Mouse (Mus musculus): ENCODE results near the gene Rpl26. TPM values are rescaled to one million over a fixed set of nuclear protein-coding genes. Genes with fewer than 3 reads are reported as not detected.

Rpl26 gene
- polyA plus RNA-seq, 1 experiment from 2014 or later: 1,103 TPM

DNA sequence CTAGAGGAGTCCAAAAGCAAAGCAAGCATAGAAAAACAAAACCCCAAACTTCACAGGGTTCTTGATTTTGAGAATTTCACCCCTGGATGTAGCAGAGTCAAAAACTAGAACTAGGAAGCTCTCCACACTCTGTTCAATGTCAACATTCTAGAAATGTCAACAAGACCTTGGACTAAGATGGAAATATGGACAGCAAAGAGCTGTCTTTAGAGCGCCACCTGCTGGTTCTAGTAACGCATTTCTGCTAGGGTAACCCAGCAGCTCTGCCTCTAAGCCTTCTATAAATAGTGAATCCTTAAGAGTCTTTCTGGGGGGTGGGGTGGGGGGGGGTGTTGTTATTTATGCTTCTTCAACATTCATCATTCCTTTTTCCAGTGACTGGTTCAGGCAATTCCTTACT, 26.5 kb upstream of the Rpl26 start:
- H3K27ac ChIP-seq (ENCODE audit: low read depth): no peak overlapping the region
- DNase-seq: peak; percentile 94
- no peak overlapping the region for H3K4me3 ChIP-seq (ENCODE audit: low read depth, low read length)
- 1% methylated on average over 2 of the region's 2 CpGs for whole genome bisulfite sequencing
- no peak overlapping the region for H3K9ac ChIP-seq
- TF ChIP-seq CTCF (IDR thresholded peaks at IDR 0.05; ENCODE audit: low read depth): peak; percentile 83
- no peak overlapping the region for H3K4me2 ChIP-seq
- ATAC-seq (ENCODE audit: insufficient read depth): peak; percentile 41; the same call in 1 of the 2 replicates
- no peaks in the 10 kb centered on the region for H3K9me3 ChIP-seq (ENCODE audit: low read depth, low read length)
- no peaks in the 10 kb centered on the region for H3K36me3 ChIP-seq (ENCODE audit: insufficient read depth)
- H3K27me3 ChIP-seq (ENCODE audit: insufficient read depth, low read length): no peaks in the 10 kb centered on the region
- no peaks in the 10 kb centered on the region for H3K4me1 ChIP-seq (ENCODE audit: insufficient read depth)

DNA sequence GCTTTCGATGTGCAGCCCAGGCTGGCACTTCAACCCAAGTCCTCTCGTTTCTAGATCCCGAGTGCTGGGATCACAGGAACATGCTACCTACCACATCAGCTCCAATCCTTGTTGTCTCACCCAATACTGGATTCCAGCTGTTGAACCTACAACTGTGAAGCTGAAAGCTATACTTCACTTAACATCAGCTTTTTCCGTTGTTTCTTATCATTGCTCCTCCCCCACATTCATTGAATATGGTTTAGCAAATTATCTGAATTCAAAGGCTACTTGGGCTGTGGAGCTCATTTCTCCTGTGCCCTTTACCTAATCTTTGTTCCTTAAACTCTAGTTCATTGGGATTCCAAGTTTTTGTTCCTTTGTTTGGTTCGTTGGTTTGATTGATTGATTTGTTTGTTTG, 22.6 kb upstream of the Rpl26 start:
- Histone ChIP-seq H3K4me2 (no peak overlapping the region), H3K4me3 (ENCODE audit: low read depth, low read length) (no peak overlapping the region), H3K27me3 (ENCODE audit: insufficient read depth, low read length) (no peaks in the 10 kb centered on the region), H3K9me3 (ENCODE audit: low read depth, low read length) (no peaks in the 10 kb centered on the region), H3K4me1 (ENCODE audit: insufficient read depth) (no peaks in the 10 kb centered on the region), H3K9ac (no peak overlapping the region), H3K36me3 (ENCODE audit: insufficient read depth) (no peaks in the 10 kb centered on the region), H3K27ac (ENCODE audit: low read depth) (no peak overlapping the region)
- DNase-seq (no peak), ATAC-seq (ENCODE audit: insufficient read depth) (no peak)
- 77% methylated on average over 5 of the region's 5 CpGs for WGBS
- TF ChIP-seq CTCF (IDR thresholded peaks at IDR 0.05; ENCODE audit: low read depth): no peak

DNA sequence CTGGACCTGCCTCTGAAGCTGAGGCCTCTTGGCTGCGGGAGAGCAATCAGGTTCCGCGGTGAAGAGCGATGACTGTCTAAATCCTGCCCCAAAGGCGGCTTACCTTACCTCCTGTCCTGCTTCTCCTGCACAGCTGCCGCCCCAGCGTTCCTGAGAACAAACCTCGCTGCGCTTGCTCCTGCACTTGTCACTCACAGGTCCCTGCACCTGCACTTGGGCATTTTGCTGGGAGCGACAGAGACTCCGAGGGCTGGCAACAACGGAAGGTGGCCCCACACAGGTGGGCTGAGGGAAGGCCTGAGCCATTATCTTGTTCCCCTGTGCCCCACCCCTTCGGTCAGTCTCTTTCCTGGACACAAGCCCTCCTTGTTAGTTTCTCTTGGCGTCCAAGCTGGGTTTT, 19.3 kb upstream of the Rpl26 start:
- no peak for ATAC-seq (ENCODE audit: insufficient read depth)

GRCm38 (mm10) chr11:68883843-68884242, 17.5 kb upstream of the Rpl26 start:
- Histone ChIP-seq H3K9ac (no peak overlapping the region), H3K4me2 (no peak overlapping the region), H3K9me3 (ENCODE audit: low read depth, low read length) (no peaks in the 10 kb centered on the region), H3K4me3 (ENCODE audit: low read depth, low read length) (no peak overlapping the region), H3K27ac (ENCODE audit: low read depth) (no peak overlapping the region), H3K36me3 (ENCODE audit: insufficient read depth) (no peaks in the 10 kb centered on the region), H3K4me1 (ENCODE audit: insufficient read depth) (no peaks in the 10 kb centered on the region), H3K27me3 (ENCODE audit: insufficient read depth, low read length) (no peaks in the 10 kb centered on the region)
- WGBS: 84% methylated on average over 2 of the region's 2 CpGs
- DNase-seq (no peak), ATAC-seq (ENCODE audit: insufficient read depth) (no peak)
- no peak for TF ChIP-seq CTCF (IDR thresholded peaks at IDR 0.05; ENCODE audit: low read depth)

More for the DNA sequence above, 19.3 kb upstream of the Rpl26 start:
- TF ChIP-seq CTCF (IDR thresholded peaks at IDR 0.05; ENCODE audit: low read depth): no peak
- no peaks in the 10 kb centered on the region for H3K27me3 ChIP-seq (ENCODE audit: insufficient read depth, low read length)
- H3K4me1 ChIP-seq (ENCODE audit: insufficient read depth): no peaks in the 10 kb centered on the region
- no peak overlapping the region for H3K4me3 ChIP-seq (ENCODE audit: low read depth, low read length)
- no peak overlapping the region for H3K4me2 ChIP-seq
- no peak for DNase-seq
- H3K36me3 ChIP-seq (ENCODE audit: insufficient read depth): no peaks in the 10 kb centered on the region
- 12% methylated on average over 14 of the region's 14 CpGs for WGBS
- H3K9ac ChIP-seq: no peak overlapping the region
- no peak overlapping the region for H3K27ac ChIP-seq (ENCODE audit: low read depth)
- no peaks in the 10 kb centered on the region for H3K9me3 ChIP-seq (ENCODE audit: low read depth, low read length)

- DNase-seq (no peak), ATAC-seq (ENCODE audit: insufficient read depth) (no peak)
- Histone ChIP-seq H3K9ac (no peak overlapping the region), H3K4me1 (ENCODE audit: insufficient read depth) (no peaks in the 10 kb centered on the region), H3K4me3 (ENCODE audit: low read depth, low read length) (no peak overlapping the region), H3K4me2 (no peak overlapping the region), H3K27me3 (ENCODE audit: insufficient read depth, low read length) (no peaks in the 10 kb centered on the region), H3K36me3 (ENCODE audit: insufficient read depth) (no peaks in the 10 kb centered on the region), H3K9me3 (ENCODE audit: low read depth, low read length) (no peaks in the 10 kb centered on the region), H3K27ac (ENCODE audit: low read depth) (no peak overlapping the region)
- TF ChIP-seq CTCF (IDR thresholded peaks at IDR 0.05; ENCODE audit: low read depth): no peak
- 62% methylated on average over 5 of the region's 5 CpGs for WGBS
These were observed 17.0 kb upstream of the Rpl26 start for GRCm38 (mm10) chr11:68884368-68884767.

DNA sequence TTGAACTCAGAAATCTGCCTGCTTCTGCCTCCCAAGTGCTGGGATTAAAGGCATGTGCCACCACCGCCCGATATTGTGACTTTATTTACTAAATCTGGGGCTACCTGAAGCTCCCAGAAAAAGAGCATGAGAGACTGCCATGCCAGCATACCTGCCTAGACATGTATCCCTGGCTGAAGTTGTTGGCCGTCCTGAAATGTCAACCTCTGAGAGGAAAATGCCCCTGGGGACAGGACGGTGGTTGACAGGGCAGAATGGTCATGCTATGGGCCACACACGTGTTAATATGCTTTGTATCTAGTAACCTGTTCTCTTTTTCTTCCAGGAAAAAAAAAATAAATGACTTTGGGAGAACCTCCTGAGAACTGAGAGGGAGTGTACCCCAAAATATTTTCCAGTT, 15.3 kb upstream of the Rpl26 start:
- TF ChIP-seq CTCF (IDR thresholded peaks at IDR 0.05; ENCODE audit: low read depth): no peak
- H3K9ac ChIP-seq: no peak overlapping the region
- DNase-seq (no peak), ATAC-seq (ENCODE audit: insufficient read depth) (no peak)
- no peak overlapping the region for H3K4me2 ChIP-seq
- no peaks in the 10 kb centered on the region for H3K9me3 ChIP-seq (ENCODE audit: low read depth, low read length)
- H3K27ac ChIP-seq (ENCODE audit: low read depth): no peak overlapping the region
- no peak overlapping the region for H3K4me3 ChIP-seq (ENCODE audit: low read depth, low read length)
- H3K36me3 ChIP-seq (ENCODE audit: insufficient read depth): no peaks in the 10 kb centered on the region
- WGBS: 75% methylated on average over 5 of the region's 5 CpGs
- no peaks in the 10 kb centered on the region for H3K4me1 ChIP-seq (ENCODE audit: insufficient read depth)
- no peaks in the 10 kb centered on the region for H3K27me3 ChIP-seq (ENCODE audit: insufficient read depth, low read length)

DNA sequence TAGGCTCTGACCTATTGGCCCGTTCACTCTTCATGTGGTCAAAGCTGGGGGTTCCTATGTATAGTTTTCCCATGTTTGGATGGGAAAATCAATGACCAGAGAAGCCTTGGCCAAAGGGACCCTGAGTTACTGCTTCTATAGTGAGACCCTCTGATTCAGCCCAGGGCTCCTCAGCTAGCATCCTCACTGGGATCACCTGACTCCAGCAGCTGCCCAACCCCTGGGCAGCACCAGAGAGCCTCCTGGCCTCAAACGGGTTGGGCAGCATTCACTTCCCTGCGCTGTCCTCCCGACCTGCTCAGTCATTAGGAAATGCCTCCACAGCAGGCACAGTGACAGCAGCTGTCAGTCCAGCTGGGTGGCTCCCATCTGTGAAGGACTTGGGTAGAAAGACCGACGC, 13.1 kb upstream of the Rpl26 start, which contains the start of gene Rnf222:
TSS of gene Rnf222 (plus strand) at position 301 of the 400 bp plus-strand sequence.
- no peak for ATAC-seq (ENCODE audit: insufficient read depth)
- no peaks in the 10 kb centered on the region for H3K27me3 ChIP-seq (ENCODE audit: insufficient read depth, low read length)
- H3K9ac ChIP-seq: no peak within 1 kb of the TSS
- 30% methylated on average over 6 of the region's 6 CpGs for WGBS
- no peaks in the 10 kb centered on the region for H3K9me3 ChIP-seq (ENCODE audit: low read depth, low read length)
- H3K27ac ChIP-seq (ENCODE audit: low read depth): no peak within 1 kb of the TSS
- 0 out of 2 replicates have a peak, but pooled peaks cover 3% of the 10 kb centered on the region for H3K4me1 ChIP-seq (ENCODE audit: insufficient read depth)
- H3K4me3 ChIP-seq (ENCODE audit: low read depth, low read length): no peak within 1 kb of the TSS
- no peak for DNase-seq
- H3K36me3 ChIP-seq (ENCODE audit: insufficient read depth): no peaks in the 10 kb centered on the region
- TF ChIP-seq CTCF (IDR thresholded peaks at IDR 0.05; ENCODE audit: low read depth): no peak
- H3K4me2 ChIP-seq: no peak within 1 kb of the TSS

- H3K4me3 ChIP-seq (ENCODE audit: low read depth, low read length): no peak overlapping the region
- H3K36me3 ChIP-seq (ENCODE audit: insufficient read depth): no peaks in the 10 kb centered on the region
- DNase-seq: no peak
- H3K4me2 ChIP-seq: no peak overlapping the region
- ATAC-seq (ENCODE audit: insufficient read depth): no peak
- TF ChIP-seq CTCF (IDR thresholded peaks at IDR 0.05; ENCODE audit: low read depth): no peak
- no peak overlapping the region for H3K9ac ChIP-seq
- no peak overlapping the region for H3K27ac ChIP-seq (ENCODE audit: low read depth)
- no peaks in the 10 kb centered on the region for H3K9me3 ChIP-seq (ENCODE audit: low read depth, low read length)
- H3K27me3 ChIP-seq (ENCODE audit: insufficient read depth, low read length): no peaks in the 10 kb centered on the region
- 85% methylated on average over 2 of the region's 2 CpGs for WGBS
- 0 out of 2 replicates have a peak, but pooled peaks cover 3% of the 10 kb centered on the region for H3K4me1 ChIP-seq (ENCODE audit: insufficient read depth)
These were observed 12.7 kb upstream of the Rpl26 start for GRCm38 (mm10) chr11:68888653-68889052.

Measured in lung, embryonic 14.5 days (tissue).